Mouse (Mus musculus) midbrain, embryonic 15.5 days (tissue): Measurements from ENCODE around the gene Gm20708. TPM values are rescaled to one million over a fixed set of nuclear protein-coding genes. Genes with fewer than 3 reads are reported as not detected.
"Not testable (repeated sequence)": the region's sequence is repeated elsewhere in the genome, so short reads cannot be mapped to it uniquely, and the experiment has no call there.

Source experiments
- ATAC-seq: fragments of 200-750 bp; cut with Nextera tagmentation; replicated peaks from 2 replicates; pipeline ENCODE4 v1.8.0; 2017; ENCODE audit warnings: moderate TSS enrichment
- H3K27ac ChIP-seq: fragments of 300-500 bp; sonication (generic); 2 replicates; pipeline ENCODE4 v1.5.1; 2015; ENCODE audit warnings: mild to moderate bottlenecking, inconsistent platforms
- H3K27me3 ChIP-seq: fragments of 300-500 bp; sonication (generic); replicated peaks from 2 replicates; pipeline ENCODE4 v1.6.1; 2015; ENCODE audit warnings: inconsistent platforms
- H3K36me3 ChIP-seq: fragments of 300-500 bp; sonication (generic); replicated peaks from 2 replicates; pipeline ENCODE4 v1.6.1; 2015; ENCODE audit warnings: inconsistent platforms
- H3K4me1 ChIP-seq: fragments of 300-500 bp; sonication (generic); 2 replicates; pipeline ENCODE4 v1.6.1; 2015; ENCODE audit warnings: inconsistent platforms
- H3K4me2 ChIP-seq: fragments of 300-500 bp; sonication (generic); 2 replicates; pipeline ENCODE4 v1.6.1; 2015; ENCODE audit warnings: inconsistent platforms, mild to moderate bottlenecking, moderate library complexity
- H3K4me3 ChIP-seq: fragments of 300-500 bp; sonication (generic); 2 replicates; pipeline ENCODE4 v1.5.1; 2015; ENCODE audit warnings: mild to moderate bottlenecking, inconsistent platforms
- H3K9ac ChIP-seq: fragments of 300-500 bp; sonication (generic); 2 replicates; pipeline ENCODE4 v1.6.1; 2015; ENCODE audit warnings: mild to moderate bottlenecking, inconsistent platforms
- H3K9me3 ChIP-seq: fragments of 300-500 bp; sonication (generic); 2 replicates; pipeline ENCODE4 v1.6.1; 2016; ENCODE audit warnings: inconsistent platforms
- WGBS: fragments of 180-500 bp; shearing (Covaris S2); methylation state at CpG from one replicate; pipeline ENCODE4 v1.1.7; 2015; ENCODE audit warnings: mixed read lengths; 5-methylcytosine and 5-hydroxymethylcytosine counted together
- polyA plus RNA-seq: library from polyadenylated mRNA; unstranded; fragments of >200 nt; fragmentation: Nextera tagmentation; extraction: Ambion mirVana; gene quantifications from 2 replicates; pipeline ENCODE4 v1.2.1, GENCODE M21; 2015

The Gm20708 gene
- polyA plus RNA-seq, 1 experiment from 2014 or later: 1.4 TPM

DNA sequence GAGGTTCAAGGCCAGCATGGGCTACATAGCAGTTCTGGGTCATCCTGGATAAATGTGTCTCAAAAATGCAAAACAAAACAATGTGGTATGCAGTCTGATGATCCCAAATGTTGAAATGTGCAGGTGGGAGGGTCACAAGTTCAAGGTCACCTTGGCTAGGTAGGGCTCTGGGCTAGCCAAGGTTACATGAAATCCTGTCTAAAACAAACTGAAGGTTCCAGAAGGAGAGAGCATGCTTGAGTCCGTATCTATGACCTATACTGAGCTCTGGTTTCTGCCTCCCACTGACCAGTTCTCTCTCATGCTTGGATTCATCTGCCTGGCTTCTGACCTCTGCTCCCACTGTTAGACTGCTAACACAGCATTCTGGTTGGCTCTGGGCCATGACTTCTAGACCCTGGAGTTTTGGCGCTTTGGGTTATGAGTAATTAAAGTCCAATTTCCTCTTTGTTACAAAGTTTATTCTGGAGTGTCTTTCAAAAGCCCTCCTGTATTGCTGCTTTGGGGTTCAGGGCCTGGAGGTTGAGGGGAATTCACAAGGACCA, 20.3 kb downstream of the Gm20708 start:
- H3K36me3 ChIP-seq: no peaks in the 10 kb centered on the region
- 77% methylated on average over 2 of the region's 2 CpGs for WGBS
- H3K27me3 ChIP-seq: no peaks in the 10 kb centered on the region
- no peaks in the 10 kb centered on the region for H3K9me3 ChIP-seq
- no peak overlapping the region for H3K4me2 ChIP-seq
- no peak overlapping the region for H3K4me3 ChIP-seq
- no peak for ATAC-seq
- H3K4me1 ChIP-seq: peaks cover 30% of the 10 kb centered on the region
- no peak overlapping the region for H3K27ac ChIP-seq
- H3K9ac ChIP-seq: no peak overlapping the region

DNA sequence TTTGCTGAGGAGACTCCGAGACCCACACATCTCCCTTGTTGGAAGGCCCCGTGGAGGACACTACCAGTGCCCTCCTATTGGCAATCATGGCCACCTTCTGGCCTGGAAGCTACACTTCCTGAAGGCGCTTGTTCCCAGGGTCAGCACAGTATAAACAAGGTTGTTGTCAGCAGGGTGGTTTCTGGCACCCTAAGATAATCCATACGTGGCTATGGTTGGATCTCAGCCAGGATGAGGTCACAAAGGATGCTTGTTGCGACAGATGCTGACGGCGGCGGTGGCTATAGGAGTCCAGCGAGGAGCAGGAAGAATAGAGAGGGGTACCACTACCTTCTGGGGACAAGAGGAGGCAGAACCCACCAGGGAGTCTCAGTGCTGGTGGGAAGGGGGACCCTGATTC, 20.9 kb downstream of the Gm20708 start:
- 71% methylated on average over 9 of the region's 9 CpGs for WGBS
- H3K27ac ChIP-seq: no peak overlapping the region
- no peaks in the 10 kb centered on the region for H3K36me3 ChIP-seq
- peaks cover 24% of the 10 kb centered on the region for H3K4me1 ChIP-seq
- no peak overlapping the region for H3K9ac ChIP-seq
- no peaks in the 10 kb centered on the region for H3K27me3 ChIP-seq
- H3K9me3 ChIP-seq: no peaks in the 10 kb centered on the region
- no peak overlapping the region for H3K4me3 ChIP-seq
- H3K4me2 ChIP-seq: no peak overlapping the region
- no peak for ATAC-seq

DNA sequence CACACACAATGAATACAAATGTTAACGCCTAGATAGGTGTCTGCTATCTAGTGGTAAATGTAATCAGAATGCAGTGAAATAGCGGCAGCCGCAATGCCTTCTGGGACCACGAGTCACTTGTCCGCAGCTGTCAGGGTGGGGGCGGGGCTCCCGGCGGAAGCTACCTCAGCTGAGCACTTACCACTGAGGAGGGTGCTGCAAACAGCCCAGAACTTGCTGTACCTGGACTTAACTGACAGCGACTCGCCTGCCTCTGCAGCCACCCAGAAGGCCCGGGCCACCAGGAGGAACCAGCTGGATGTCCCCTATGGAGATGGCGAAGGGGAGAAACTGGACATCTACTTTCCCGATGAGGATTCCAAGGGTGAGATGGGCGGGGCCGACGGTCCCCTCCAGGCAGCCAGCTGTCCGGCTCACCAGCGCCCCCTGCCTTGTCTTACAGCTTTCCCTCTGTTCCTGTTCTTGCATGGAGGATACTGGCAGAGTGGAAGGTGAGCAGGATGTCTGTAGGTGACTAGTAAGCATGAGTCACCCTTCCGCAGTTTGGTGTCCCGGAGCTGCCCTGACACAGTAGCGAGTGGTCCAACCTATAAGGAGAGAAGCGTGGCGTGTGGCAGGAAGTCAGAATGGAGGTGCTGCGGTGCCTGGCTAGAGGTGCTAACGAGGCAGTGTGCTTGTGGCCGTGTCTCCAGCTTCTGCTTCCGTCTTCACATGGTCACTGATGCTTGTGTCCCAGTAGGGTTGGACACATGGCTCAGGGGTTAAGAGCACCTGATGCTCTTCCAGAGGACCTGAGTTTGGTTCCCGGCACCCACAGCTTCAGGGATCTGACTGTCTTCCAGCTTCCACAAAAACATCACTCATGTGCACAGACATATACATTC, 22.9 kb downstream of the Gm20708 start:
- Histone ChIP-seq H3K4me1 (peaks cover 14% of the 10 kb centered on the region), H3K27me3 (no peaks in the 10 kb centered on the region), H3K9ac (no peak overlapping the region; the same call in 1 of the 2 replicates), H3K4me2 (peak overlapping the region; percentile 56), H3K9me3 (no peaks in the 10 kb centered on the region), H3K27ac (peak overlapping the region; percentile 65), H3K4me3 (peak overlapping the region; percentile 42), H3K36me3 (no peaks in the 10 kb centered on the region)
- WGBS: 19% methylated on average over 28 of the region's 28 CpGs
- peak; percentile 80 for ATAC-seq

DNA sequence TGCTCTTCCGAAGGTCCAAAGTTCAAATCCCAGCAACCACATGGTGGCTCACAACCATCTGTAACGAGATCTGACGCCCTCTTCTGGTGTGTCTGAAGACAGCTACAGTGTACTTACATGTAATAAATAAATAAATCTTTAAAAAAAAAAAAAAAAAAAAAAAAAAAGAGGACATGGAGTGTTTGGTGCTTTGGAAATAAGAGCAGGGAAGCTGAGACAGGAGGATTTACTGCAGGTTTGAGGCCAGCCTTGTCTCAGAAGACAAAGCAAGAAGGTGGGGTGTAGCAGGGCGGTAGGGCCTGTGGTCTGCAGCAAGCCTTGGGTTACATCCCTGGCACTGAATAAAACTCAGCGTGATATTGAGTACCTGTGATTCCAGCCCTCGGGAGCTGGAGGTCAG, 24.0 kb downstream of the Gm20708 start:
- not testable (repeated sequence) for H3K27ac ChIP-seq, H3K4me1 ChIP-seq, H3K9ac ChIP-seq, H3K9me3 ChIP-seq, H3K36me3 ChIP-seq, H3K4me2 ChIP-seq, H3K27me3 ChIP-seq, ATAC-seq, H3K4me3 ChIP-seq
- 81% methylated on average over 6 of the region's 6 CpGs for WGBS

DNA sequence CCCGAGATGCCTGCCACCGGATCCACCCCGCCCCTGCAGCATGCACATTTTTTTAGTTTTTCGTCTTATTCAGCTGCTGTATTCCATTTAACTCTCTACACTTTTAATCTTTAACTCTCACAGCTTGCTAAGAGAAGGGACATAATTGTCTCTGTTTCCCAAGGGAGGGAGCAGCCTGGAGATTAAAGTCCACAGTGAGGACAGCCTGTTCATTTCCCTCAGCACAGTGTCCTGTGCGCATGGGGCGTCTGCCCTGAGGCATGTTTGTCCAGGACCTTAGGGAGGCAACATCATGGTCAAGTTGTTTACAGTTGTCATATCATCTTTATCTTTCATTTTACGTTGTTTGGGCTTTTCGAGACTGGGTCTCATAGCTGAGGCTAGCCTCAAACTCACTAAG, 24.6 kb downstream of the Gm20708 start:
- H3K27me3 ChIP-seq: no peaks in the 10 kb centered on the region
- 94% methylated on average over 8 of the region's 8 CpGs for WGBS
- ATAC-seq: no peak
- H3K9me3 ChIP-seq: no peaks in the 10 kb centered on the region
- H3K4me3 ChIP-seq: no peak overlapping the region
- H3K4me1 ChIP-seq: peaks cover 8% of the 10 kb centered on the region
- H3K4me2 ChIP-seq: no peak overlapping the region
- no peak overlapping the region for H3K9ac ChIP-seq
- no peak overlapping the region for H3K27ac ChIP-seq
- no peaks in the 10 kb centered on the region for H3K36me3 ChIP-seq

DNA sequence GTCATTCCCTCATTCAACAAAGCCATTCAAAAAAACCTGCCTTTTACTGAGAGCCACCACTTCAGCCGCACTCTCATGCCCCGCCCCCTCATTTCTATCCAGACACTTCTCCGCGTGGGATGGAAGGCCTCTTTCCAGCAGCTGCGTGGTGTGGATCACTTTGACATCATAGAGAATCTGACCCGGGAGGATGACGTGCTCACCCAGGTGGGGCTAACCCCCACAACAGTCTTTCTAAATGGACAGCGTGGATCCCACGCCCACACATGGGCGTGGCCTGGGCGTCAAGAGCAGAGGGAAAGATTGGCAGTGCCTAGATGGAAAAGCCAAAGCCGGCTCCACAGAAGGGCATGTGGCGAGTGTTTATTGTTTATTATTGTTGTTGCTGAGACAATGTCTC, 26.8 kb downstream of the Gm20708 start:
- no peaks in the 10 kb centered on the region for H3K27me3 ChIP-seq
- H3K36me3 ChIP-seq: no peaks in the 10 kb centered on the region
- H3K27ac ChIP-seq: no peak overlapping the region
- peaks cover 8% of the 10 kb centered on the region for H3K4me1 ChIP-seq
- H3K9me3 ChIP-seq: no peaks in the 10 kb centered on the region
- no peak overlapping the region for H3K9ac ChIP-seq
- 29% methylated on average over 13 of the region's 13 CpGs for WGBS
- ATAC-seq: no peak
- peak overlapping the region; percentile 34 for H3K4me2 ChIP-seq
- H3K4me3 ChIP-seq: no peak overlapping the region

DNA sequence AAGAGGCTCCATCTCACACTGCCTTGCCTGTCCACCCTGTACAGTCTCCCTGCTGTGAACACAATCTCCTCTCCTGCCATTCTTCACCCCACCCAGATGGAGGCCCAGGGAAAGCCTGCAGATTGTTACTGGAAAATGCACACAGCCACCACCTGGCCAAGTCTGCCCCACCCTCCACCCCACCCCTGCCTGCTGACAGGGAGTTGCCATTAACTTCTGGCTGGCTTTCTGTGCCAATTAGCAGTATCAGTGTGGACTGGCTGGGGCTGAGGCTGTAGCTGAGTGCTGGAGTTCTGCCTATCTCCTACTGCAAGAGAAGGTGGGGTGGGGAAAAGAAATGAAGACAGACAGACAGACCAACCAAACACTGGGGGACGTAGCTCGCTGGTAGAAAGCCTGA, 29.1 kb downstream of the Gm20708 start:
- WGBS: 77% methylated on average over 2 of the region's 2 CpGs
- H3K27me3 ChIP-seq: no peaks in the 10 kb centered on the region
- no peak overlapping the region for H3K9ac ChIP-seq
- no peaks in the 10 kb centered on the region for H3K9me3 ChIP-seq
- no peaks in the 10 kb centered on the region for H3K36me3 ChIP-seq
- H3K27ac ChIP-seq: no peak overlapping the region
- no peak overlapping the region for H3K4me3 ChIP-seq
- no peak overlapping the region for H3K4me2 ChIP-seq
- H3K4me1 ChIP-seq: peaks cover 3% of the 10 kb centered on the region; the same call in 1 of the 2 replicates
- no peak for ATAC-seq

DNA sequence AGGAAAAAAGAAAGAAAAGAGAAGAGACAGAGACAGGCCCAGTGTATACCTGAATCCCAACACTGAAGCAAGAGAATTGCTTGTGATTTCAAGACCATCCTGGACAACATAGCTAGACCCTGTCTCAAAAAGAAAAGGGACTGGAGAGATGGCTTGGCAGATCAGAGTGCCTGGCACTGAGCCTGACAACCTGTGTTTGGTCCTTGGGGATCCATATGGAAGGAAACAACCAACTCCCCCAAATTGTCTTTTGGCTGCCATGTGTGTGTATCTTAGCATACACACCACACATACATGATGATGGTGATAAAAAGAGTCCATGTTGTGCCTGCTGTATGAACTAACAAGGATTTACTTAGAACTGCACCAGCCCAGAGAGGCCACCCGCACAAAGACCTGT, 29.6 kb downstream of the Gm20708 start:
- Histone ChIP-seq H3K4me2 (no peak overlapping the region), H3K4me1 (peaks cover 3% of the 10 kb centered on the region; the same call in 1 of the 2 replicates), H3K9ac (no peak overlapping the region), H3K4me3 (no peak overlapping the region), H3K27me3 (no peaks in the 10 kb centered on the region), H3K36me3 (no peaks in the 10 kb centered on the region), H3K9me3 (no peaks in the 10 kb centered on the region), H3K27ac (no peak overlapping the region)
- WGBS: 88% methylated on average over 1 of the region's 1 CpGs
- ATAC-seq: no peak

DNA sequence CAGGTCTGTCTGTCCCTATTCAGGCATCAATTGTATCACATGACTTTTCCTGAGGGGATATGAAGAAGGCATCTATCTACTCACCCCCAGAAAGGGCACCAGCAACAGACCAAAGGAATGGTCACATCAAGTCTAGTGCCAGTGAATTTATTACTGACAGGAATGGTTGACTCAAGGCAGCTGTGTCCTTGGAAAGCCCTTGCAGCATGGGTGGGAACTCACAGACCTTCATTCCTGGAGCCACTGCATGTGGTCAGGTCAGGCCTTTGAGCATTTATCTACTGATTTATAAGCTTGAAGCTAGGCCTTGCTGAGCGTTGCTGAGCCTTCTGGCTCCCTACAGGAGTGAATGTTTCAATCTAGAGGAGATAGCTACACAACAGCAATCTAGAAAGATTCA, 31.4 kb downstream of the Gm20708 start:
- Histone ChIP-seq H3K4me2 (no peak overlapping the region), H3K4me3 (no peak overlapping the region), H3K9ac (no peak overlapping the region), H3K4me1 (peaks cover 3% of the 10 kb centered on the region; the same call in 1 of the 2 replicates), H3K27me3 (no peaks in the 10 kb centered on the region), H3K27ac (no peak overlapping the region), H3K36me3 (no peaks in the 10 kb centered on the region), H3K9me3 (no peaks in the 10 kb centered on the region)
- no peak for ATAC-seq
- 61% methylated on average over 1 of the region's 1 CpGs for WGBS

DNA sequence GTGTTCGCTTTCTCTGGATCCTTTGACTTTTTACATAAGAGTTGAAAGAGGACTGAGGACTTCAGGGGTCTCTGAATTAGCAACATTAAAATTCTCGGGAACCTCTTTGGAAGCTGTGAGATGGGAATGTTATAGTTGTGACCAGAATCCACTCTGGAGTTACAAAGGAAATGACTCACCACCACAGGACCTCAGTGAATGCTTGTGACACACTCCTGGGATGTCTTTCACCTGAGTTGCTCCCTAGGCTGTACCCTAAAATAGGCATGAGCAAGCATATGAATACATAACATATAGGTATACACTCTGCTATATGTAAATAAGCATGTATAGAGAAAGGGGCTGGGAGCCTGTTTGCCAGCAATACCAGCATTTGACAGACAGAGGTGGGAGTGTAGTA, 34.0 kb downstream of the Gm20708 start:
- no peak for ATAC-seq
- no peak overlapping the region for H3K9ac ChIP-seq
- H3K4me3 ChIP-seq: no peak overlapping the region
- WGBS: 87% methylated on average over 2 of the region's 2 CpGs
- no peaks in the 10 kb centered on the region for H3K36me3 ChIP-seq
- no peaks in the 10 kb centered on the region for H3K9me3 ChIP-seq
- no peak overlapping the region for H3K27ac ChIP-seq
- H3K4me1 ChIP-seq: peaks cover 10% of the 10 kb centered on the region
- H3K4me2 ChIP-seq: no peak overlapping the region
- H3K27me3 ChIP-seq: no peaks in the 10 kb centered on the region

DNA sequence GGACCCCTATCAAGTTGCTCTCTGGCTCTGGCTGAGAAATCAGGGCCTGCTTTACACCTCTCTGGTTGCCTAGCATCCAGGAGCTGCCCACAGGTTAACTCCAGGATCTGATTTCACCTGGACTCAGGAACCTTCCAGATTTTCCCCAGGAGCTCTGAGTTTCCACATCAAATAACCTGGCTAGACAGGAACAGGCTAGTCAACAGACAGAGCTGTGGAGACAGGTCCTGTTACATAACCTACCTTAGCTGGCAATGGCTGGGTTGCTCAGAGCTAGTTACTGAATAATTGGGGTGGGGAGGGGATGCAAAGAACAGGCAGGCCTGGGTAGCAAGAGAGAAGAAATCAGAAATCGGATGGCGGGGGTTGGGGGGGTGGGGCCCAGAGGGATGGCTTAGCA, 35.5 kb downstream of the Gm20708 start:
- Histone ChIP-seq H3K4me2 (no peak overlapping the region), H3K4me1 (peaks cover 19% of the 10 kb centered on the region), H3K27ac (no peak overlapping the region), H3K36me3 (no peaks in the 10 kb centered on the region), H3K9ac (no peak overlapping the region), H3K4me3 (no peak overlapping the region), H3K27me3 (no peaks in the 10 kb centered on the region), H3K9me3 (no peaks in the 10 kb centered on the region)
- no peak for ATAC-seq
- 82% methylated on average over 2 of the region's 2 CpGs for WGBS

DNA sequence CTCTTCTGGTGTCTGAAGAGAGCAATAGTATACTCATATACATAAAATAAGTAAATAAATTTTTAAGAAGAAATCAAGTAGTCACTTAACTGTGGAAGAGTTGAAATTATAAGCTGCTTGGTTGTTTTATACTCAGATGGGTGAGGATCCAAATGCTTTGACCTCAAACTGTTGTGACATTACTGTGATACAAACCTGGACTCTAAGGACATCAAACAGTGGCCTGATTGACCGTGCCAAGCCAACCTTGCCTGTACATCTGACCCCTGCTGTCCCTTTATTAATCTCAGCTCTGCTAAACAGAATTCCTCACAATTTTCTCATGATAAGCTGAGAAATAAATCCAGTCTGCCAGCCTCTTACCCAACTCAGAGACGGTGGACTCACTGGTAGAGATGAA, 36.2 kb downstream of the Gm20708 start:
- ATAC-seq: no peak
- WGBS: 76% methylated on average over 2 of the region's 2 CpGs

DNA sequence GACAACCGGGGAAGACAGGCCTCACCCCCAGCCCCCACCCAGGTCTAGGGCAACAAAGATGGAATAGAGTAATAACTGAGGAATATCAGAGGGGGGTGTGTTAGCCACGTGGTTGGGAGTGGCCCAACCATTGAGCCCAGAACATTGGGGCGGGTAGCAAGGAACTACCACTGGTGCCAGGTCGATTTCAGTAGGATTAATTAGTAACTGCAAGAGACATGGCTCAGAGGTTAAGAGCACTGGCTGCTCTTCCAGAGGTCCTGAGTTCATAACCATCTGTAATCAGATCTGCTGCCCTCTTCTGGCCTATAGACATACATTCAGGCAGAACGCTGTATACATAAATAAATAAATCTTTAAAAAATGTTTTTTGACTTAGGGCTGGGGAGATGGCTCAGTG, 37.2 kb downstream of the Gm20708 start:
- Histone ChIP-seq H3K4me1 (peaks cover 23% of the 10 kb centered on the region), H3K9ac (no peak overlapping the region), H3K27me3 (no peaks in the 10 kb centered on the region), H3K36me3 (no peaks in the 10 kb centered on the region), H3K9me3 (no peaks in the 10 kb centered on the region), H3K4me3 (no peak overlapping the region), H3K4me2 (no peak overlapping the region), H3K27ac (no peak overlapping the region)
- no peak for ATAC-seq
- WGBS: 55% methylated on average over 5 of the region's 5 CpGs

More for the DNA sequence above, 36.2 kb downstream of the Gm20708 start:
- Histone ChIP-seq H3K4me3 (no peak overlapping the region), H3K4me1 (peaks cover 23% of the 10 kb centered on the region), H3K36me3 (no peaks in the 10 kb centered on the region), H3K9me3 (no peaks in the 10 kb centered on the region), H3K27me3 (no peaks in the 10 kb centered on the region), H3K4me2 (no peak overlapping the region), H3K9ac (no peak overlapping the region), H3K27ac (no peak overlapping the region)
